Mouse (Mus musculus) forebrain, embryonic 13.5 days (tissue): ENCODE data around the gene Cbx6. TPM values are rescaled to one million over a fixed set of nuclear protein-coding genes. Genes with fewer than 3 reads are reported as not detected.

ENCODE experiments used
- ATAC-seq: fragments of 200-750 bp; cut with Nextera tagmentation; 2 replicates; pipeline ENCODE4 v1.8.0; 2017
- H3K27ac ChIP-seq: fragments of 300-500 bp; sonication (generic); 2 replicates; pipeline ENCODE4 v1.5.1; 2015; ENCODE audit warnings: inconsistent platforms, mild to moderate bottlenecking, moderate library complexity
- H3K27me3 ChIP-seq: fragments of 300-500 bp; sonication (generic); 2 replicates; pipeline ENCODE4 v1.6.1; 2015; ENCODE audit warnings: mild to moderate bottlenecking, inconsistent platforms
- H3K36me3 ChIP-seq: fragments of 300-500 bp; sonication (generic); 2 replicates; pipeline ENCODE4 v1.6.1; 2015; ENCODE audit warnings: mild to moderate bottlenecking, inconsistent platforms; ENCODE audit not compliant: poor library complexity, severe bottlenecking
- H3K4me1 ChIP-seq: fragments of 300-500 bp; sonication (generic); 2 replicates; pipeline ENCODE4 v1.6.1; 2015; ENCODE audit warnings: inconsistent platforms
- H3K4me2 ChIP-seq: fragments of 300-500 bp; sonication (generic); 2 replicates; pipeline ENCODE4 v1.6.1; 2015; ENCODE audit warnings: inconsistent platforms, mild to moderate bottlenecking, moderate library complexity
- H3K4me3 ChIP-seq: fragments of 300-500 bp; sonication (generic); 2 replicates; pipeline ENCODE4 v1.5.1; 2015; ENCODE audit warnings: mild to moderate bottlenecking, inconsistent platforms
- H3K9ac ChIP-seq: fragments of 300-500 bp; sonication (generic); 2 replicates; pipeline ENCODE4 v1.6.1; 2015; ENCODE audit warnings: mild to moderate bottlenecking, inconsistent platforms
- H3K9me3 ChIP-seq: fragments of 300-500 bp; sonication (generic); replicated peaks from 2 replicates; pipeline ENCODE4 v1.6.1; 2016; ENCODE audit warnings: inconsistent platforms
- WGBS: fragments of 180-500 bp; shearing (Covaris S2); methylation state at CpG from one replicate; pipeline ENCODE4 v1.1.7; 2015; 5-methylcytosine and 5-hydroxymethylcytosine counted together
- polyA plus RNA-seq: library from polyadenylated mRNA; unstranded; fragments of >200 nt; fragmentation: Nextera tagmentation; extraction: Ambion mirVana; gene quantifications from 2 replicates; pipeline ENCODE4 v1.2.1, GENCODE M21; 2015

The Cbx6 gene
- polyA plus RNA-seq, 1 experiment from 2014 or later, result 39.0 TPM

DNA sequence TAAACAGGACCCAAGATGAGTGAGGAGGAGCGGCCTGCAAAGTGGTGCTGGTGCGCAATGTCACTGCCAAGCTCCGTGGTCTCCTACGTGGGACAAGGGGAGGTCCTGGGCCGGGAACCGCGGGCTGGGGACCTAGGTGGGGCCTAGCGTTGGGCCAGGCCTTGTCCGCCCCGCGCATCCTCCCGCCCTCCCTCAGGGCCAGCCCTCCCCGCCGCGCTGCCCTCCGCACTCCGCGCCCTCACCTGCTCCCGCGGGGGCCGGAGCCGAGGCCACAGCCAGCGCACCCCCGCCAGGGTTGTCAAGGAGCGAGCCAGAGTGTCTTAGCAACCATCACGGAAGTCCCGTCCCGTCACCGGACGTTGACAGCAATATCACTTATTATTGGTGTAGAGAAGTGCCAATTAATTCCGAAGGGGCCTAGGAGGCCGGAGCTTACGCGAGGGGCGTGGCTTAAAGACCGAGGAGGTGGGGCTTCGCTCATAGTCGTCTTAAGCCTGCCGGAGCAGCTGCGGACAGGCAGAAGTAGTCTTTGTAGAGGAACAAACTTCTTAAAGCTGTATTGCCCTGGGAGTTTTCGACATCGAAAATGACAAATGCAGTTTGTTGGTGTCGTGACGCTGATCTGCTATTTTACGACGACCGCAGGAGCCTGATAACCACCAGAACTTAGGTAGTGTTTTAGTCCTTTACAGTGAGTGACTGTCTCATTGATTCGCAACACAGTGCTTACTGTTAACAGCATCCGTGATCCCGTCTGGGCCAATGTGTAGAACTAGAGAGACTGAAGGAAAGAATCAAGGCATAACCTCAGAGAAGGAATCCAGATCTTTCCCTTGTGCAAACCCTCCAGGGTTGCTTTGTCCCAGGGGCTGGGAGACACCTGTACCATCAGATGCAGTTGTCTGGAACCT is 60.1 kb downstream of the Cbx6 start:
- peak overlapping the region; percentile 84 for H3K4me2 ChIP-seq
- H3K4me1 ChIP-seq, result peaks cover 46% of the 10 kb centered on the region
- no peaks in the 10 kb centered on the region for H3K36me3 ChIP-seq
- no peaks in the 10 kb centered on the region for H3K9me3 ChIP-seq
- peak overlapping the region; percentile 48 for H3K27ac ChIP-seq
- H3K27me3 ChIP-seq, result peaks cover 4% of the 10 kb centered on the region; the same call in 1 of the 2 replicates
- peak; percentile 99 for ATAC-seq
- WGBS, result under 1% methylated on average over 46 of the region's 50 CpGs
- H3K4me3 ChIP-seq, result peak overlapping the region; percentile 89
- H3K9ac ChIP-seq, result peak overlapping the region; percentile 86

Other genes starting within 250 kb of the Cbx6 start
- 1.4 and 1.5 TPM in 2 replicates for gene Dmc1, start 229.6 kb downstream of the Cbx6 start, polyA plus RNA-seq
- gene Fam227a, start 175.7 kb downstream of the Cbx6 start, polyA plus RNA-seq, result 5.8 and 6.3 TPM in 2 replicates
- gene Cby1, start 175.5 kb downstream of the Cbx6 start, polyA plus RNA-seq, result 103 and 109 TPM in 2 replicates
- gene Tomm22, start 163.8 kb downstream of the Cbx6 start, polyA plus RNA-seq, result 288 TPM in 2 replicates
- 17.9 and 18.7 TPM in 2 replicates for gene Josd1, start 146.8 kb downstream of the Cbx6 start, polyA plus RNA-seq
- gene Gtpbp1, start 143.8 kb downstream of the Cbx6 start, polyA plus RNA-seq, result 47.2 and 50.9 TPM in 2 replicates
- gene Sun2, start 92.2 kb downstream of the Cbx6 start, polyA plus RNA-seq, result 8.1 and 8.4 TPM in 2 replicates
- 90.6 and 94.0 TPM in 2 replicates for gene Dnal4, start 56.8 kb downstream of the Cbx6 start, polyA plus RNA-seq
- gene Nptxr, start 29.9 kb downstream of the Cbx6 start, polyA plus RNA-seq, result 7.9 and 8.3 TPM in 2 replicates
- not detected in 2 replicates for gene Npcd, start 451 bp downstream of the Cbx6 start, polyA plus RNA-seq
- gene Apobec3, start 57.0 kb upstream of the Cbx6 start, polyA plus RNA-seq, result 5.8 and 6.6 TPM in 2 replicates
- gene Cbx7, start 136.4 kb upstream of the Cbx6 start, polyA plus RNA-seq, result 2.5 and 2.9 TPM in 2 replicates
- 1.9 and 2.1 TPM in 2 replicates for gene Pdgfb, start 180.3 kb upstream of the Cbx6 start, polyA plus RNA-seq